Mouse (Mus musculus) retina, embryonic 14.5 days (tissue): ENCODE measurements around the gene Tmem259.
A peak's percentile ranks its signal among the peaks of the same experiment; 100 is the strongest.

Experiments used
- DNase-seq: peaks from one replicate; pipeline ENCODE4 v3.0.0-alpha.2; 2015; ENCODE audit warnings: low spot score

Tmem259 gene

GRCm38 (mm10) chr10:79987771-79988505 lies 3.8 kb upstream of the Tmem259 start:
- DNase-seq, result no peak

GRCm38 (mm10) chr10:79986963-79987362 lies 2.8 kb upstream of the Tmem259 start:
- DNase-seq, result peak; percentile 86

- DNase-seq, result no peak
These were observed 2.2 kb upstream of the Tmem259 start for GRCm38 (mm10) chr10:79986232-79986878.

- peak; percentile 74 for DNase-seq
These were observed 1.5 kb upstream of the Tmem259 start for GRCm38 (mm10) chr10:79985334-79986231.

- DNase-seq, result peak; percentile 99
These were observed 741 bp upstream of the Tmem259 start for GRCm38 (mm10) chr10:79984871-79985270.

GRCm38 (mm10) chr10:79983670-79984069 lies 460 bp downstream of the Tmem259 start:
- peak; percentile 61 for DNase-seq

- DNase-seq, result no peak
These were observed 925 bp downstream of the Tmem259 start for GRCm38 (mm10) chr10:79983205-79983604.

- no peak for DNase-seq
These were observed 4.6 kb downstream of the Tmem259 start for GRCm38 (mm10) chr10:79979401-79980155.

GRCm38 (mm10) chr10:79978061-79978460 lies 6.1 kb downstream of the Tmem259 start:
- no peak for DNase-seq

GRCm38 (mm10) chr10:79977324-79977723 lies 6.8 kb downstream of the Tmem259 start:
- DNase-seq, result no peak

- no peak for DNase-seq
These were observed 7.4 kb downstream of the Tmem259 start for GRCm38 (mm10) chr10:79976722-79977107.

GRCm38 (mm10) chr10:79976071-79976721 lies 7.9 kb downstream of the Tmem259 start:
- no peak for DNase-seq

- DNase-seq, result no peak
These were observed 9.5 kb downstream of the Tmem259 start for GRCm38 (mm10) chr10:79974668-79975067.

GRCm38 (mm10) chr10:79974087-79974486 lies 10.0 kb downstream of the Tmem259 start:
- no peak for DNase-seq

- DNase-seq, result no peak
These were observed 11.3 kb downstream of the Tmem259 start for GRCm38 (mm10) chr10:79972831-79973230.

GRCm38 (mm10) chr10:79971183-79971497 lies 13.0 kb downstream of the Tmem259 start:
- peak; percentile 29 for DNase-seq

- no peak for DNase-seq
These were observed 13.5 kb downstream of the Tmem259 start, which contains the start of gene Grin3b for GRCm38 (mm10) chr10:79970415-79971182. TSS of gene Grin3b (plus strand) at chr10:79970715.

- no peak for DNase-seq
These were observed 15.0 kb downstream of the Tmem259 start for GRCm38 (mm10) chr10:79969124-79969568.

- no peak for DNase-seq
These were observed 15.9 kb downstream of the Tmem259 start for GRCm38 (mm10) chr10:79968181-79968580.

GRCm38 (mm10) chr10:79966886-79967400 lies 17.2 kb downstream of the Tmem259 start:
- DNase-seq, result no peak
